26 mouse cellular contexts compared by ENCODE assay signal in the genomic region with DNA sequence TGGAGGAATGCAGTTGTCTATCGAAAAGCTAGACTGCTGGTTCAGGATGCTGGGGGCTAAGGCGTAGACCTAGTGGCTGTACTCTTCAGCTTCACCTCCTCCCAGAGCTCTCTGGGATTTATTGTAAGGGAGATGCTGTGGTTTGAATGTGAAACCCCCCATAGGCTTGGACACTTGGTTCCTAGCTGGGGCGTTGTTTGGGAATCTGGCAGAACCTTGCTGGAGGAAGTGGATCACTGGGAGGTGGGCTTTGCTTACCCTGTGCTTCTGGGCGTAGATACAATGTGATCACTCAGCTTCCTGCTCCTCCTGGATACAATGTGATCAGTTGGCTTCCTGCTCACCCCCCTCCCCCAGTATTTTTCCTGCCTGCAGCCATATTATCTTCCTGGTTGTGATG. TPM values are rescaled to one million over a fixed set of nuclear protein-coding genes. Genes with fewer than 3 reads are reported as not detected.
"Had no signal": no experiment of that assay in that cellular context is flagged by ENCODE, and none has a peak within 500 bp of the region (broad histone marks: within the 10 kb centered on the region; RNA-seq: fewer than 3 reads in every experiment).

No protein-coding gene starts in this region.

- H3K36me3 ChIP-seq: heart, embryonic 10.5 days; heart, embryonic 12.5 days; hindbrain, embryonic 13.5 days; hindbrain, embryonic 15.5 days; kidney, embryonic 15.5 days; limb, embryonic 13.5 days; limb, embryonic 15.5 days; liver, embryonic 12.5 days had no signal

- H3K9ac ChIP-seq: heart, embryonic 12.5 days; hindbrain, embryonic 13.5 days; hindbrain, embryonic 15.5 days; kidney, embryonic 15.5 days; limb, embryonic 13.5 days; limb, embryonic 15.5 days; liver, embryonic 12.5 days; liver, embryonic 14.5 days had no signal

- H3K27me3 ChIP-seq: heart, embryonic 12.5 days; hindbrain, embryonic 13.5 days; hindbrain, embryonic 15.5 days; kidney, embryonic 15.5 days; limb, embryonic 13.5 days; limb, embryonic 15.5 days; liver, embryonic 12.5 days had no signal

- H3K4me3 ChIP-seq: heart, embryonic 10.5 days; heart, embryonic 12.5 days; hindbrain, embryonic 13.5 days; hindbrain, embryonic 15.5 days; kidney, embryonic 15.5 days; limb, embryonic 13.5 days; limb, embryonic 15.5 days; liver, embryonic 12.5 days had no signal

- H3K4me1 ChIP-seq: hindbrain, embryonic 13.5 days; hindbrain, embryonic 15.5 days; kidney, embryonic 15.5 days; limb, embryonic 13.5 days; limb, embryonic 15.5 days had no signal

- H3K9me3 ChIP-seq: heart, embryonic 10.5 days; heart, embryonic 12.5 days; hindbrain, embryonic 13.5 days; hindbrain, embryonic 15.5 days; kidney, embryonic 15.5 days; limb, embryonic 13.5 days; limb, embryonic 15.5 days; liver, embryonic 12.5 days had no signal

- H3K27ac ChIP-seq: heart, embryonic 10.5 days; hindbrain, embryonic 13.5 days; hindbrain, embryonic 15.5 days; hindbrain, postnatal 0 days; kidney, embryonic 15.5 days; kidney, postnatal 0 days; limb, embryonic 13.5 days; limb, embryonic 15.5 days; liver, embryonic 12.5 days; liver, embryonic 14.5 days had no signal

- ATAC-seq: hindbrain, postnatal 0 days; intestine, embryonic 16.5 days; liver, embryonic 12.5 days had no signal

- DNase-seq: gastrocnemius, postnatal 14 days; gastrocnemius, postnatal 36 days; heart, adult 18-20 months; heart, postnatal 14 days; heart, postnatal 36 days; kidney, adult 11 months; kidney, adult 2 months; kidney, adult 9 months; kidney, postnatal 14 days; kidney, postnatal 36 days; layer of hippocampus, adult 9-11 months; layer of hippocampus, postnatal 36 days; left cerebral cortex, postnatal 4 days had no signal

RNA-seq across cellular contexts. Expression of a gene that starts 26.4 kb away (rescaled TPM):
- total RNA-seq: liver, adult 2 months had no signal
- polyA plus RNA-seq: liver, adult 2 months had no signal
